Mouse (Mus musculus): Measurements from ENCODE around the gene Rps13. TPM values are rescaled to one million over a fixed set of nuclear protein-coding genes. Genes with fewer than 3 reads are reported as not detected.

Rps13 gene
- polyA plus RNA-seq (2012; fragmentation: generic; extraction: Trizol) = 1,000 to 10,000 TPM; 1,828 to 3,655 TPM

DNA sequence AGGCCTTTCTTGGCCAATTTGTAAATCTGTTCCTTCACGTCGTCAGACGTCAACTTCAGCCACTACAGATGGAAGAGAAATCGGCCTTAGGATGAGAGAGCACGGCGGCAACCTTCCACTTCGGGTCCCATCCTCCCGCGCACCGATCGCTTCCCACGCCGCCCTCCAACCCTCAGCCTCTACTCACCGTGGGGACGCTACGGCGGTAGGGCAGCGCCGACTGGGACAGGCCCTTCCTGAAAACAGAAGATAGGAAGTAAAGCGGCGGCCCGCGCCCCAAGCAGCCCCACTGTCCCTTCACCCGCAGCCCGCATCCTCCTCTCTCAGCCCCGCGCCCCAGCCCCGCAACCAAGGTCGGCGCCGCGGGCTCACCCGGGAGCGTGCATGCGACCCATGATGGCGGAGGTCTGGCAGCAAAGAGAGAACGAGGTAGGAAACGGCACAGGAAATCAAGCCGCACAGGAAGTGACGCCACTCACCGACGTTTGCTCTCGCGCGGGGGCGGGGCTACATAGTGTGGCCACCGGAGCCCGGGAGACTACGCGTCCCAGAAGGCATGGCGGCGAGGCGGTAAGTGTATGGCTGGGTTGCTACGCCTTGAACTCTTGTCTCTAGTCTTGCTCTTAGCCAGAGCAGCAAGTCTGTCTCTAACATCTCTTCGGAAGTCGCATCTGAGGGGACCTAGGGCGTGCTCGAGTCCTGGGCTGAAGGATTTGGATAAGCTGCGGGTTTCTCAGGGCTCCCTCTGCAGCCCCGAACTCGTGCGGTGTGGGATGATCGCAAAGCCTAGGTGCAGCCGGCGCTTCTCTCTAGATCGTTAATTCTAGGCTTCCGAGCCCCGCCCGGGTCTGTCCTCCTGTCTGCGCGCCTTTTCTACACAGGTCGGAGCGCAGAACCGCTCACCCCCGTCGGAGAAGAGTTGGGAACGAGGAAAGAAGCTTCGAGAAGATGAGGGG lies at the start of gene Rps13:
TSS of gene Rps13 (minus strand) at position 483 of the 956 bp plus-strand sequence.

GRCm38 (mm10) chr7:116307871-116308631 lies 25.9 kb downstream of the Rps13 start, which contains the start of gene Plekha7:
Gene Plekha7 (minus strand): TSS chr7:116308376.

Other genes with a start within 250 kb of the Rps13 start
- 1 to 10 TPM; 1.4 to 5.3 TPM for gene Gm4353, start 249.6 kb downstream of the Rps13 start, polyA plus RNA-seq (2012; fragmentation: generic; extraction: Trizol)
- gene Plekha7, start 25.8 kb downstream of the Rps13 start, polyA plus RNA-seq (2012; fragmentation: generic; extraction: Trizol) = 1 to 10 TPM in 1 of 2 experiments, under 1 TPM in 1; 0.08 to 1.0 TPM
- 1 to 10 TPM in 1 of 2 experiments, under 1 TPM in 1; 0.18 to 1.3 TPM for gene Pik3c2a, start 109.3 kb upstream of the Rps13 start, polyA plus RNA-seq (2012; fragmentation: generic; extraction: Trizol)
- gene Nucb2, start 170.2 kb upstream of the Rps13 start, polyA plus RNA-seq (2012; fragmentation: generic; extraction: Trizol) = 1 to 10 TPM; 1.5 to 9.2 TPM